Mouse (Mus musculus) CH12.LX (cell line): ENCODE results near the gene 9330161L09Rik. TPM values are rescaled to one million over a fixed set of nuclear protein-coding genes. Genes with fewer than 3 reads are reported as not detected.

Experiments used
- DNase-seq: peaks from one replicate; pipeline ENCODE4 v3.0.0-alpha.2; 2013; ENCODE audit errors: extremely low read depth
- H3K27ac ChIP-seq: 2 replicates; pipeline ENCODE4 v1.5.1; 2012; ENCODE audit warnings: low read depth, mild to moderate bottlenecking, control low read depth, moderate library complexity; ENCODE audit not compliant: insufficient read depth
- H3K27me3 ChIP-seq: replicated peaks from 2 replicates; pipeline ENCODE3; 2012; ENCODE audit warnings: inconsistent platforms
- H3K36me3 ChIP-seq, 2 experiments: replicated peaks in 1 of 2; 2 replicates each; pipeline versions ENCODE3 to v1.6.1; 2012; ENCODE audit warnings: inconsistent platforms in 1 of 2, low read length in 1 of 2, mild to moderate bottlenecking in 1 of 2, mixed read lengths in 1 of 2, moderate library complexity in 1 of 2; ENCODE audit not compliant: control insufficient read depth in 1 of 2, insufficient read depth in 1 of 2
- H3K4me1 ChIP-seq, 2 experiments: 2 replicates each; pipeline ENCODE4 v1.6.1; 2012; ENCODE audit warnings: inconsistent platforms in 1 of 2, moderate library complexity in 1 of 2; ENCODE audit not compliant: insufficient read depth in 2 of 2, control insufficient read depth in 1 of 2
- H3K4me2 ChIP-seq: 2 replicates; pipeline ENCODE4 v1.6.1; 2012; ENCODE audit warnings: low read depth, mild to moderate bottlenecking, control low read depth; ENCODE audit not compliant: poor library complexity, insufficient read depth, severe bottlenecking
- H3K4me3 ChIP-seq, 3 experiments: fragments of 150-350 bp in 1 of 3; sonication (generic) in 1 of 3; replicated peaks in 1 of 3; 2 replicates each; pipeline versions ENCODE3 to v1.5.1; 2011 to 2012; ENCODE audit warnings: low read depth in 2 of 3, low read length in 2 of 3, mild to moderate bottlenecking in 2 of 3, moderate library complexity in 2 of 3, control low read depth in 1 of 3, improper control_type of control experiment in 1 of 3, inconsistent platforms in 1 of 3, mixed read lengths in 1 of 3; ENCODE audit not compliant: poor library complexity in 1 of 3
- H3K79me2 ChIP-seq: replicated peaks from 2 replicates; pipeline ENCODE4 v1.6.1; 2012; ENCODE audit warnings: mild to moderate bottlenecking, moderate library complexity; ENCODE audit not compliant: control insufficient read depth, poor library complexity, insufficient read depth, severe bottlenecking; ENCODE audit errors: extremely low read depth
- H3K9ac ChIP-seq: 2 replicates; pipeline ENCODE4 v1.6.1; 2012; ENCODE audit warnings: low read depth, mild to moderate bottlenecking, control low read depth, moderate library complexity; ENCODE audit not compliant: insufficient read depth
- H3K9me3 ChIP-seq: replicated peaks from 2 replicates; pipeline ENCODE3; 2012; ENCODE audit warnings: low read length, inconsistent platforms, mixed read lengths
- BHLHE40 ChIP-seq: IDR thresholded peaks from 2 replicates; pipeline ENCODE4 v1.6.1; 2011; ENCODE audit warnings: mild to moderate bottlenecking, low read depth, low read length, improper control_type of control experiment
- CHD1 ChIP-seq: IDR thresholded peaks from 2 replicates; pipeline ENCODE4 v1.6.1; 2012; ENCODE audit warnings: low read depth, low read length, improper control_type of control experiment, inconsistent platforms
- CHD2 ChIP-seq: IDR thresholded peaks from 2 replicates; pipeline ENCODE4 v1.6.1; 2011; ENCODE audit warnings: low read length, improper control_type of control experiment
- CTCF ChIP-seq, 2 experiments: IDR thresholded peaks in 1 of 2; conservative IDR thresholded peaks in 1 of 2; 2 replicates each; pipeline ENCODE4 v1.5.1; 2011 to 2012; ENCODE audit warnings: low read depth in 2 of 2, low read length in 2 of 2, improper control_type of control experiment in 1 of 2, inconsistent platforms in 1 of 2, mild to moderate bottlenecking in 1 of 2, moderate library complexity in 1 of 2
- ETS1 ChIP-seq: conservative IDR thresholded peaks from 2 replicates; pipeline ENCODE4 v1.6.1; 2012; ENCODE audit warnings: low read depth, mild to moderate bottlenecking, inconsistent platforms, low read length, improper control_type of control experiment, moderate library complexity
- GABPA ChIP-seq: IDR thresholded peaks from 2 replicates; pipeline ENCODE4 v1.6.1; 2012; ENCODE audit warnings: low read depth, low read length, improper control_type of control experiment, inconsistent platforms; ENCODE audit not compliant: insufficient replicate concordance
- IRF4 ChIP-seq: IDR thresholded peaks from 2 replicates; pipeline ENCODE4 v1.6.1; 2014; ENCODE audit warnings: low read depth, mild to moderate bottlenecking, inconsistent platforms, low read length, improper control_type of control experiment
- JUND ChIP-seq: conservative IDR thresholded peaks from 2 replicates; pipeline ENCODE4 v1.6.1; 2011; ENCODE audit warnings: low read depth, low read length, improper control_type of control experiment
- KAT2A ChIP-seq: IDR thresholded peaks from 2 replicates; pipeline ENCODE4 v1.6.1; 2012; ENCODE audit warnings: low read length, improper control_type of control experiment, inconsistent platforms; ENCODE audit not compliant: insufficient replicate concordance
- MAFK ChIP-seq: IDR thresholded peaks from 2 replicates; pipeline ENCODE4 v1.6.1; 2011; ENCODE audit warnings: low read length, improper control_type of control experiment; ENCODE audit not compliant: insufficient replicate concordance
- MEF2A ChIP-seq: IDR thresholded peaks from 2 replicates; pipeline ENCODE4 v1.6.1; 2014; ENCODE audit warnings: low read depth, mild to moderate bottlenecking, inconsistent platforms, low read length, improper control_type of control experiment, borderline replicate concordance
- MYC ChIP-seq: IDR thresholded peaks from 2 replicates; pipeline ENCODE4 v1.6.1; 2011; ENCODE audit warnings: low read depth, mild to moderate bottlenecking, improper control_type of control experiment, low read length
- NELFE ChIP-seq: IDR thresholded peaks from 2 replicates; pipeline ENCODE4 v1.6.1; 2011; ENCODE audit warnings: low read depth, low read length, improper control_type of control experiment
- RCOR1 ChIP-seq: conservative IDR thresholded peaks from 2 replicates; pipeline ENCODE4 v1.6.1; 2012; ENCODE audit warnings: low read depth, mild to moderate bottlenecking, inconsistent platforms, low read length, improper control_type of control experiment
- SIN3A ChIP-seq: IDR thresholded peaks from 2 replicates; pipeline ENCODE4 v1.6.1; 2012; ENCODE audit warnings: low read length, improper control_type of control experiment, inconsistent platforms
- SMC3 ChIP-seq: IDR thresholded peaks from 2 replicates; pipeline ENCODE4 v1.6.1; 2011; ENCODE audit warnings: low read depth, low read length, improper control_type of control experiment
- TBP ChIP-seq: conservative IDR thresholded peaks from 2 replicates; pipeline ENCODE4 v1.6.1; 2011; ENCODE audit warnings: low read depth, low read length, improper control_type of control experiment
- UBTF ChIP-seq: IDR thresholded peaks from 2 replicates; pipeline ENCODE4 v1.6.1; 2012; ENCODE audit warnings: low read depth, mild to moderate bottlenecking, inconsistent platforms, low read length, improper control_type of control experiment, moderate library complexity
- USF1 ChIP-seq: IDR thresholded peaks from 2 replicates; pipeline ENCODE4 v1.6.1; 2014; ENCODE audit warnings: low read depth, mild to moderate bottlenecking, inconsistent platforms, low read length, improper control_type of control experiment
- ZNF384 ChIP-seq: IDR thresholded peaks from 2 replicates; pipeline ENCODE4 v1.6.1; 2012; ENCODE audit warnings: low read depth, low read length, improper control_type of control experiment, inconsistent platforms
- dilution Hi-C: fragments of 300-500 bp; cut with MboI; formaldehyde crosslinking; loops from 2 replicates; pipeline ENCODE4 v1.14.3; 2020; ENCODE audit warnings: low sequenced_read_pairs; ENCODE audit not compliant: extremely low pct_unique_long_range_greater_than_20kb, extremely low pct_ligation_motif_present
- in situ Hi-C: fragments of 300-500 bp; cut with MboI; formaldehyde crosslinking; loops from 3 replicates; pipeline ENCODE4 v1.14.3; 2019; ENCODE audit warnings: low sequenced_read_pairs, low pct_ligation_motif_present, low pct_unique_long_range_greater_than_20kb, mixed read lengths
- polyA plus RNA-seq: library from polyadenylated mRNA; unstranded; fragments of >175 nt; gene quantifications from 2 replicates; pipeline ENCODE4 v1.2.1, GENCODE M21; 2012; ENCODE audit warnings: low read depth; ENCODE audit not compliant: insufficient read length
- total RNA-seq, 2 experiments: library from RNA; depleted of rRNA; stranded (reverse); fragments of 300-350 nt in 1 of 2; fragments of >200 nt in 1 of 2; gene quantifications; 2 replicates each; pipeline ENCODE4 v1.2.3; 2012 to 2014

The 9330161L09Rik gene
- total and polyA plus RNA-seq, 3 experiments, result 0.24 to 0.54 (median 0.34) TPM

- peaks cover 0 to 30% of the 10 kb centered on the region in 2 experiments for H3K36me3 ChIP-seq
- H3K79me2 ChIP-seq, result no peaks in the 10 kb centered on the region; the same call in 1 of the 2 replicates
- no peaks in the 10 kb centered on the region for H3K9me3 ChIP-seq
- in situ Hi-C loops (no loop called here), dilution Hi-C loops (no loop called here)
- no peak overlapping the region for H3K9ac ChIP-seq
- no peak for DNase-seq
- no peak overlapping the region for H3K4me3 ChIP-seq
- H3K4me2 ChIP-seq, result no peak overlapping the region
- peaks cover 4 to 37% of the 10 kb centered on the region in 2 experiments; a peak in 3 of 4 replicates for H3K4me1 ChIP-seq
- H3K27me3 ChIP-seq, result no peaks in the 10 kb centered on the region
- no peak overlapping the region for H3K27ac ChIP-seq
- TF ChIP-seq UBTF (no peak), RCOR1 (no peak)
Measured at GRCm38 (mm10) chr12:103393528-103393927, 14.1 kb downstream of the 9330161L09Rik start.

GRCm38 (mm10) chr12:103391098-103391497 is 16.5 kb downstream of the 9330161L09Rik start:
- dilution Hi-C loops, result no loop called here

GRCm38 (mm10) chr12:103389982-103390381 is 17.6 kb downstream of the 9330161L09Rik start:
- H3K4me1 ChIP-seq, result peaks cover 8 to 14% of the 10 kb centered on the region in 2 experiments; a peak in 3 of 4 replicates
- no peak for TF ChIP-seq MYC
- TF ChIP-seq GABPA, result no peak
- no peaks in the 10 kb centered on the region for H3K27me3 ChIP-seq
- H3K9ac ChIP-seq, result no peak overlapping the region
- H3K36me3 ChIP-seq, result peaks cover 0 to 21% of the 10 kb centered on the region in 2 experiments
- dilution Hi-C loops (no loop called here), in situ Hi-C loops (no loop called here)
- no peaks in the 10 kb centered on the region for H3K9me3 ChIP-seq
- H3K4me2 ChIP-seq, result peak overlapping the region; percentile 10
- peak overlapping the region in 1 of 3 experiments; percentile 84 for H3K4me3 ChIP-seq
- no peak overlapping the region for H3K27ac ChIP-seq
- H3K79me2 ChIP-seq, result no peaks in the 10 kb centered on the region; the same call in 1 of the 2 replicates
- no peak for DNase-seq

More at GRCm38 (mm10) chr12:103391098-103391497, 16.5 kb downstream of the 9330161L09Rik start:
- no peak overlapping the region for H3K4me2 ChIP-seq
- H3K4me3 ChIP-seq, result no peak overlapping the region
- DNase-seq, result no peak
- H3K36me3 ChIP-seq, result peaks cover 0 to 26% of the 10 kb centered on the region in 2 experiments
- in situ Hi-C loops, result no loop called here
- no peaks in the 10 kb centered on the region; the same call in 1 of the 2 replicates for H3K79me2 ChIP-seq
- TF ChIP-seq IRF4 (no peak), SIN3A (no peak), TBP (no peak), CHD1 (no peak), CTCF (conservative IDR thresholded peaks at IDR 0.05 in 1 of 2, IDR thresholded peaks at IDR 0.05 in 1 of 2; ENCODE audit: low read depth in 2 of 2, low read length in 2 of 2) (no peak), SMC3 (no peak), ETS1 (no peak), MEF2A (no peak), JUND (no peak), ZNF384 (no peak), CHD2 (no peak), MAFK (no peak), BHLHE40 (no peak), NELFE (no peak), USF1 (no peak), KAT2A (no peak)
- H3K27ac ChIP-seq, result no peak overlapping the region
- no peaks in the 10 kb centered on the region for H3K9me3 ChIP-seq
- no peak overlapping the region for H3K9ac ChIP-seq
- peaks cover 8 to 21% of the 10 kb centered on the region in 2 experiments; a peak in 3 of 4 replicates for H3K4me1 ChIP-seq
- no peaks in the 10 kb centered on the region for H3K27me3 ChIP-seq
